Mouse (Mus musculus): ENCODE data around the gene Prr22. TPM values are rescaled to one million over a fixed set of nuclear protein-coding genes. Genes with fewer than 3 reads are reported as not detected.

Gene Prr22
- polyA plus RNA-seq, 1 experiment from 2014 or later = 2.3 TPM

GRCm38 (mm10) chr17:56764474-56765354 is 5.3 kb upstream of the Prr22 start, which contains the start of gene Dus3l:
Dus3l (plus strand) TSS chr17:56764757.
- Histone ChIP-seq H3K4me3 (ENCODE audit: low read length) (peak within 1 kb of the TSS; percentile 66), H3K9ac (ENCODE audit: low read depth, low read length) (peak within 1 kb of the TSS; percentile 80), H3K4me2 (replicated peaks; ENCODE audit: low read depth, low read length) (peak within 1 kb of the TSS; percentile 59), H3K9me3 (ENCODE audit: control insufficient read depth, low read length) (no peaks in the 10 kb centered on the region), H3K27ac (ENCODE audit: low read depth, low read length) (peak within 1 kb of the TSS; percentile 94), H3K36me3 (ENCODE audit: control insufficient read depth, insufficient read depth, low read length) (peaks cover 32% of the 10 kb centered on the region), H3K4me1 (ENCODE audit: control insufficient read depth, insufficient read depth, low read length) (peaks cover 8% of the 10 kb centered on the region; the same call in 1 of the 2 replicates), H3K27me3 (ENCODE audit: control insufficient read depth, insufficient read depth, low read length) (no peaks in the 10 kb centered on the region)
- 2% methylated on average over 58 of the region's 58 CpGs for WGBS
- ATAC-seq (ENCODE audit: low FRiP score, low TSS enrichment) = peak; percentile 75

GRCm38 (mm10) chr17:56765431-56765830 is 4.6 kb upstream of the Prr22 start:
- H3K27ac ChIP-seq (ENCODE audit: low read depth, low read length) = peak overlapping the region; percentile 94; the same call in 1 of the 2 replicates
- H3K4me2 ChIP-seq (replicated peaks; ENCODE audit: low read depth, low read length) = peak overlapping the region; percentile 59
- H3K27me3 ChIP-seq (ENCODE audit: control insufficient read depth, insufficient read depth, low read length) = no peaks in the 10 kb centered on the region
- WGBS = 61% methylated on average over 12 of the region's 12 CpGs
- peak overlapping the region; percentile 80; the same call in 1 of the 2 replicates for H3K9ac ChIP-seq (ENCODE audit: low read depth, low read length)
- peaks cover 8% of the 10 kb centered on the region; the same call in 1 of the 2 replicates for H3K4me1 ChIP-seq (ENCODE audit: control insufficient read depth, insufficient read depth, low read length)
- H3K9me3 ChIP-seq (ENCODE audit: control insufficient read depth, low read length) = no peaks in the 10 kb centered on the region
- ATAC-seq (ENCODE audit: low FRiP score, low TSS enrichment) = no peak
- peaks cover 38% of the 10 kb centered on the region for H3K36me3 ChIP-seq (ENCODE audit: control insufficient read depth, insufficient read depth, low read length)
- H3K4me3 ChIP-seq (ENCODE audit: low read length) = peak overlapping the region; percentile 66

GRCm38 (mm10) chr17:56766631-56767405 is 3.2 kb upstream of the Prr22 start:
- peaks cover 8% of the 10 kb centered on the region; the same call in 1 of the 2 replicates for H3K4me1 ChIP-seq (ENCODE audit: control insufficient read depth, insufficient read depth, low read length)
- H3K9ac ChIP-seq (ENCODE audit: low read depth, low read length) = no peak overlapping the region
- H3K4me3 ChIP-seq (ENCODE audit: low read length) = no peak overlapping the region
- no peak overlapping the region for H3K4me2 ChIP-seq (replicated peaks; ENCODE audit: low read depth, low read length)
- no peaks in the 10 kb centered on the region for H3K9me3 ChIP-seq (ENCODE audit: control insufficient read depth, low read length)
- H3K27ac ChIP-seq (ENCODE audit: low read depth, low read length) = no peak overlapping the region
- H3K36me3 ChIP-seq (ENCODE audit: control insufficient read depth, insufficient read depth, low read length) = peaks cover 45% of the 10 kb centered on the region
- ATAC-seq (ENCODE audit: low FRiP score, low TSS enrichment) = no peak
- 96% methylated on average over 27 of the region's 27 CpGs for WGBS
- no peaks in the 10 kb centered on the region for H3K27me3 ChIP-seq (ENCODE audit: control insufficient read depth, insufficient read depth, low read length)

- no peak overlapping the region for H3K4me3 ChIP-seq (ENCODE audit: low read length)
- no peaks in the 10 kb centered on the region for H3K27me3 ChIP-seq (ENCODE audit: control insufficient read depth, insufficient read depth, low read length)
- 96% methylated on average over 29 of the region's 29 CpGs for WGBS
- H3K9me3 ChIP-seq (ENCODE audit: control insufficient read depth, low read length) = no peaks in the 10 kb centered on the region
- no peak overlapping the region for H3K27ac ChIP-seq (ENCODE audit: low read depth, low read length)
- peaks cover 45% of the 10 kb centered on the region for H3K36me3 ChIP-seq (ENCODE audit: control insufficient read depth, insufficient read depth, low read length)
- no peak for ATAC-seq (ENCODE audit: low FRiP score, low TSS enrichment)
- no peak overlapping the region for H3K9ac ChIP-seq (ENCODE audit: low read depth, low read length)
- H3K4me1 ChIP-seq (ENCODE audit: control insufficient read depth, insufficient read depth, low read length) = peaks cover 3% of the 10 kb centered on the region; the same call in 1 of the 2 replicates
- H3K4me2 ChIP-seq (replicated peaks; ENCODE audit: low read depth, low read length) = no peak overlapping the region
Measured at GRCm38 (mm10) chr17:56767531-56768135, 2.4 kb upstream of the Prr22 start.

- Histone ChIP-seq H3K4me1 (ENCODE audit: control insufficient read depth, insufficient read depth, low read length) (peaks cover 3% of the 10 kb centered on the region; the same call in 1 of the 2 replicates), H3K36me3 (ENCODE audit: control insufficient read depth, insufficient read depth, low read length) (peaks cover 45% of the 10 kb centered on the region), H3K9me3 (ENCODE audit: control insufficient read depth, low read length) (no peaks in the 10 kb centered on the region), H3K9ac (ENCODE audit: low read depth, low read length) (no peak overlapping the region), H3K27ac (ENCODE audit: low read depth, low read length) (no peak overlapping the region), H3K27me3 (ENCODE audit: control insufficient read depth, insufficient read depth, low read length) (no peaks in the 10 kb centered on the region), H3K4me3 (ENCODE audit: low read length) (no peak overlapping the region), H3K4me2 (replicated peaks; ENCODE audit: low read depth, low read length) (no peak overlapping the region)
- 94% methylated on average over 11 of the region's 11 CpGs for WGBS
- ATAC-seq (ENCODE audit: low FRiP score, low TSS enrichment) = no peak
Measured at GRCm38 (mm10) chr17:56768941-56769340, 1.1 kb upstream of the Prr22 start.

GRCm38 (mm10) chr17:56777568-56777967 is 7.5 kb downstream of the Prr22 start:
- Histone ChIP-seq H3K4me1 (ENCODE audit: control insufficient read depth, insufficient read depth, low read length) (no peaks in the 10 kb centered on the region; the same call in 1 of the 2 replicates), H3K4me2 (replicated peaks; ENCODE audit: low read depth, low read length) (no peak overlapping the region)
- 89% methylated on average over 11 of the region's 11 CpGs for WGBS

GRCm38 (mm10) chr17:56778779-56779362 is 8.8 kb downstream of the Prr22 start:
- H3K27me3 ChIP-seq (ENCODE audit: control insufficient read depth, insufficient read depth, low read length) = no peaks in the 10 kb centered on the region
- H3K36me3 ChIP-seq (ENCODE audit: control insufficient read depth, insufficient read depth, low read length) = no peaks in the 10 kb centered on the region
- peak; percentile 56; the same call in 1 of the 2 replicates for ATAC-seq (ENCODE audit: low FRiP score, low TSS enrichment)
- no peak overlapping the region for H3K9ac ChIP-seq (ENCODE audit: low read depth, low read length)
- 33% methylated on average over 3 of the region's 3 CpGs for WGBS
- H3K4me1 ChIP-seq (ENCODE audit: control insufficient read depth, insufficient read depth, low read length) = no peaks in the 10 kb centered on the region; the same call in 1 of the 2 replicates
- H3K27ac ChIP-seq (ENCODE audit: low read depth, low read length) = no peak overlapping the region
- H3K9me3 ChIP-seq (ENCODE audit: control insufficient read depth, low read length) = 0 out of 2 replicates have a peak, but pooled peaks cover 4% of the 10 kb centered on the region
- no peak overlapping the region for H3K4me3 ChIP-seq (ENCODE audit: low read length)
- no peak overlapping the region for H3K4me2 ChIP-seq (replicated peaks; ENCODE audit: low read depth, low read length)

More at GRCm38 (mm10) chr17:56777568-56777967, 7.5 kb downstream of the Prr22 start:
- Histone ChIP-seq H3K36me3 (ENCODE audit: control insufficient read depth, insufficient read depth, low read length) (no peaks in the 10 kb centered on the region), H3K4me3 (ENCODE audit: low read length) (no peak overlapping the region), H3K9ac (ENCODE audit: low read depth, low read length) (no peak overlapping the region), H3K27me3 (ENCODE audit: control insufficient read depth, insufficient read depth, low read length) (no peaks in the 10 kb centered on the region), H3K9me3 (ENCODE audit: control insufficient read depth, low read length) (0 out of 2 replicates have a peak, but pooled peaks cover 4% of the 10 kb centered on the region), H3K27ac (ENCODE audit: low read depth, low read length) (no peak overlapping the region)
- no peak for ATAC-seq (ENCODE audit: low FRiP score, low TSS enrichment)

- Histone ChIP-seq H3K27ac (ENCODE audit: low read depth, low read length) (no peak overlapping the region), H3K4me3 (ENCODE audit: low read length) (no peak overlapping the region), H3K36me3 (ENCODE audit: control insufficient read depth, insufficient read depth, low read length) (no peaks in the 10 kb centered on the region), H3K9ac (ENCODE audit: low read depth, low read length) (no peak overlapping the region), H3K27me3 (ENCODE audit: control insufficient read depth, insufficient read depth, low read length) (no peaks in the 10 kb centered on the region), H3K4me2 (replicated peaks; ENCODE audit: low read depth, low read length) (no peak overlapping the region), H3K4me1 (ENCODE audit: control insufficient read depth, insufficient read depth, low read length) (no peaks in the 10 kb centered on the region; the same call in 1 of the 2 replicates), H3K9me3 (ENCODE audit: control insufficient read depth, low read length) (0 out of 2 replicates have a peak, but pooled peaks cover 4% of the 10 kb centered on the region)
- no peak for ATAC-seq (ENCODE audit: low FRiP score, low TSS enrichment)
- WGBS = 78% methylated on average over 13 of the region's 13 CpGs
Measured at GRCm38 (mm10) chr17:56780291-56780978, 10.4 kb downstream of the Prr22 start.

All from kidney, embryonic 14.5 days (tissue).